Mouse (Mus musculus) C2C12 (cell line): ENCODE measurements around the gene Ebf4.

ENCODE experiments used
- CEBPB ChIP-seq: IDR thresholded peaks from one replicate; pipeline ENCODE4 v1.6.1; 2011; ENCODE audit warnings: low read depth, mild to moderate bottlenecking, control low read depth, moderate library complexity
- CTCF ChIP-seq: IDR thresholded peaks from one replicate; pipeline ENCODE4 v1.5.1; 2011; ENCODE audit not compliant: control insufficient read depth, insufficient read depth, insufficient read length
- MAX ChIP-seq: IDR thresholded peaks from one replicate; pipeline ENCODE4 v1.6.1; 2011; ENCODE audit warnings: mild to moderate bottlenecking, control low read depth
- MYOD1 ChIP-seq: IDR thresholded peaks from one replicate; pipeline ENCODE4 v1.6.1; 2011; ENCODE audit warnings: low read depth; ENCODE audit not compliant: control insufficient read depth, insufficient read length
- MYOG ChIP-seq: IDR thresholded peaks from one replicate; pipeline ENCODE4 v1.6.1; 2011; ENCODE audit not compliant: control insufficient read depth, insufficient read length; ENCODE audit errors: extremely low read depth
- USF1 ChIP-seq: IDR thresholded peaks from one replicate; pipeline ENCODE4 v1.6.1; 2011; ENCODE audit warnings: low read depth, mild to moderate bottlenecking, control low read depth, moderate library complexity

GRCm38 (mm10) chr2:130357551-130357950, 62.6 kb downstream of the Ebf4 start:
- TF ChIP-seq CTCF, result no peak
- TF ChIP-seq MAX, result no peak
- TF ChIP-seq USF1, result no peak
- no peak for TF ChIP-seq MYOG
- no peak for TF ChIP-seq CEBPB
- TF ChIP-seq MYOD1, result no peak
